Mouse (Mus musculus) embryonic facial prominence, embryonic 15.5 days (tissue): Measurements from ENCODE around the gene Dpf3. TPM values are rescaled to one million over a fixed set of nuclear protein-coding genes. Genes with fewer than 3 reads are reported as not detected.

Source experiments
- ATAC-seq: fragments of 200-750 bp; cut with Nextera tagmentation; 2 replicates; pipeline ENCODE4 v1.8.0; 2017; ENCODE audit warnings: low read depth, moderate TSS enrichment; ENCODE audit not compliant: insufficient number of reproducible peaks, low FRiP score, low TSS enrichment
- H3K27ac ChIP-seq: fragments of 300-500 bp; sonication (generic); replicated peaks from 2 replicates; pipeline ENCODE4 v1.5.1; 2015; ENCODE audit warnings: mild to moderate bottlenecking, inconsistent platforms
- H3K27me3 ChIP-seq: fragments of 300-500 bp; sonication (generic); 2 replicates; pipeline ENCODE4 v1.6.1; 2015; ENCODE audit warnings: inconsistent platforms
- H3K36me3 ChIP-seq: fragments of 300-500 bp; sonication (generic); 2 replicates; pipeline ENCODE4 v1.6.1; 2015; ENCODE audit warnings: mild to moderate bottlenecking, inconsistent platforms
- H3K4me1 ChIP-seq: fragments of 300-500 bp; sonication (generic); 2 replicates; pipeline ENCODE4 v1.6.1; 2015; ENCODE audit warnings: inconsistent platforms
- H3K4me2 ChIP-seq: fragments of 300-500 bp; sonication (generic); replicated peaks from 2 replicates; pipeline ENCODE4 v1.6.1; 2015; ENCODE audit warnings: mild to moderate bottlenecking, inconsistent platforms
- H3K4me3 ChIP-seq: fragments of 300-500 bp; sonication (generic); replicated peaks from 2 replicates; pipeline ENCODE4 v1.5.1; 2015; ENCODE audit warnings: mild to moderate bottlenecking, inconsistent platforms
- H3K9ac ChIP-seq: fragments of 300-500 bp; sonication (generic); 2 replicates; pipeline ENCODE4 v1.6.1; 2015; ENCODE audit warnings: inconsistent platforms
- H3K9me3 ChIP-seq: fragments of 300-500 bp; sonication (generic); replicated peaks from 2 replicates; pipeline ENCODE4 v1.6.1; 2016; ENCODE audit warnings: inconsistent platforms
- WGBS: fragments of 180-500 bp; shearing (Covaris S2); methylation state at CpG from one replicate; pipeline ENCODE4 v1.1.7; 2015; 5-methylcytosine and 5-hydroxymethylcytosine counted together
- polyA plus RNA-seq: library from polyadenylated mRNA; unstranded; fragments of >200 nt; fragmentation: Nextera tagmentation; extraction: Ambion mirVana; gene quantifications from 2 replicates; pipeline ENCODE4 v1.2.1, GENCODE M21; 2015

The Dpf3 gene
- polyA plus RNA-seq, 1 experiment from 2014 or later, result 4.6 TPM

DNA sequence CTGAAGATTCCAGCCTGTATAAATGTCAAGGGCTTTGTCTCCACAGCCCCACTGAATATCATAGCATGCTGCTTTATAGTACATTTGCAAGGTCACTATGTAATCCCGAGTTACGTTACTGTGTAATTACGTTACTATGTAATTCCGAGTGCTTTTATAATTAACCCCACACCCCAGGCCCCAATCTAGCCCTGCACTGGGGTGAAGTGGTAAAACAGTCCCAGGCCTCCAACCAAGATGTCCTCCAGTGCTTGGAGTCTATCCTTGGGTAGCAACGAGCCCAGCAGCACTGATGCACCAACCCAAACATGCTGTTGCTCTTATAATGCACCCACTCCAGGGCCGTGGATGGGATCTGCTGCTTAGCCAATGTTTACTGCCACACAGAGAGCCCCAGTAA, 35.5 kb upstream of the Dpf3 start:
- no peak overlapping the region for H3K4me2 ChIP-seq
- no peaks in the 10 kb centered on the region for H3K27me3 ChIP-seq
- H3K4me1 ChIP-seq, result peaks cover 17% of the 10 kb centered on the region
- H3K9me3 ChIP-seq, result no peaks in the 10 kb centered on the region
- ATAC-seq, result no peak
- H3K4me3 ChIP-seq, result no peak overlapping the region
- H3K36me3 ChIP-seq, result no peaks in the 10 kb centered on the region
- H3K27ac ChIP-seq, result no peak overlapping the region
- H3K9ac ChIP-seq, result no peak overlapping the region
- WGBS, result 71% methylated on average over 6 of the region's 6 CpGs

GRCm38 (mm10) chr12:83521083-83521482, 33.6 kb upstream of the Dpf3 start:
- Histone ChIP-seq H3K9ac (no peak overlapping the region; the same call in 1 of the 2 replicates), H3K36me3 (no peaks in the 10 kb centered on the region), H3K4me2 (peak overlapping the region; percentile 63), H3K4me3 (peak overlapping the region; percentile 72), H3K4me1 (peaks cover 16% of the 10 kb centered on the region), H3K9me3 (no peaks in the 10 kb centered on the region), H3K27ac (peak overlapping the region; percentile 76; the same call in 1 of the 2 replicates), H3K27me3 (no peaks in the 10 kb centered on the region)
- 34% methylated on average over 8 of the region's 8 CpGs for WGBS
- no peak for ATAC-seq

DNA sequence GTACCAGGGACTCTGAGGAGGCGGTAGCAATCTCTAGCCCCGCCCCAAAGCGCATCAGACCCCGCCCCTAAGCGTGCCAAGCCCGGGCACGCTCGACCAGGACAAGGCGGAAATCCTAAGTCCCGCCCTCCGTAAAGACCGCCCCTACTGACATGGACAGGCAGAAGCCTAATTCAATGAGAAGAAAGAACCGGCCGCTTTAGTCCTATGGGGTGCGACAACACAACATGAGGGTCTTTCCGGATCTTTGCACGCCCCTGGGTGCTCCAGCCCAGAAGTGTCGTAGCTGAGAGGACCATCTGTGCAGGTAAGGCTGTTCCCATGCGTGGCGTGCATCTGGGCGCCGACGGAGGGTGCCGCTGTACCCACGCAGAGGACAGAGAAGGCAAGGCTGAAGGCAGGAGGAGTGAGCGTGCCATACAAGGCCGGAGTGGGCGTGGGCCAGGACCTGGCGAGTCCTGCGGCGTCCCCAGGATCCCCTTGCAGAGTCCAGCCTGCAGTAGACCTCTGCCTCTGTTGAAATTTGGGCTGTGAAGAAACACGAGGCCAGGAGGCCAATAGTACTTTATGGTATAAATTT, 32.9 kb upstream of the Dpf3 start, which contains the start of gene Dcaf4:
Gene Dcaf4, plus strand, starts transcription at position 156 of the 580 bp plus-strand sequence.
- ATAC-seq, result peak; percentile 97
- peak within 1 kb of the TSS; percentile 63 for H3K4me2 ChIP-seq
- under 1% methylated on average over 32 of the region's 32 CpGs for WGBS

GRCm38 (mm10) chr12:83517580-83517979, 30.1 kb upstream of the Dpf3 start:
- H3K4me1 ChIP-seq, result peaks cover 24% of the 10 kb centered on the region
- H3K9ac ChIP-seq, result no peak overlapping the region
- no peak overlapping the region for H3K27ac ChIP-seq
- no peaks in the 10 kb centered on the region for H3K36me3 ChIP-seq
- 79% methylated on average over 3 of the region's 3 CpGs for WGBS
- H3K4me3 ChIP-seq, result no peak overlapping the region
- H3K27me3 ChIP-seq, result no peaks in the 10 kb centered on the region
- no peaks in the 10 kb centered on the region for H3K9me3 ChIP-seq
- no peak overlapping the region for H3K4me2 ChIP-seq
- ATAC-seq, result no peak

More for the DNA sequence above, 32.9 kb upstream of the Dpf3 start, which contains the start of gene Dcaf4:
- Histone ChIP-seq H3K4me3 (peak within 1 kb of the TSS; percentile 72), H3K27me3 (no peaks in the 10 kb centered on the region), H3K9me3 (no peaks in the 10 kb centered on the region), H3K4me1 (peaks cover 12% of the 10 kb centered on the region), H3K27ac (peak within 1 kb of the TSS; percentile 76), H3K9ac (peak within 1 kb of the TSS; percentile 44), H3K36me3 (no peaks in the 10 kb centered on the region)

GRCm38 (mm10) chr12:83514216-83514615, 26.7 kb upstream of the Dpf3 start:
- Histone ChIP-seq H3K4me1 (peaks cover 12% of the 10 kb centered on the region), H3K9ac (no peak overlapping the region), H3K36me3 (no peaks in the 10 kb centered on the region), H3K4me3 (no peak overlapping the region), H3K27ac (no peak overlapping the region), H3K9me3 (no peaks in the 10 kb centered on the region), H3K4me2 (no peak overlapping the region), H3K27me3 (no peaks in the 10 kb centered on the region)
- WGBS, result 64% methylated on average over 4 of the region's 4 CpGs
- no peak for ATAC-seq

- ATAC-seq, result no peak
- H3K4me3 ChIP-seq, result no peak overlapping the region
- H3K4me1 ChIP-seq, result peaks cover 12% of the 10 kb centered on the region
- no peaks in the 10 kb centered on the region for H3K36me3 ChIP-seq
- H3K9ac ChIP-seq, result no peak overlapping the region
- H3K4me2 ChIP-seq, result no peak overlapping the region
- no peaks in the 10 kb centered on the region for H3K27me3 ChIP-seq
- no peaks in the 10 kb centered on the region for H3K9me3 ChIP-seq
- H3K27ac ChIP-seq, result 0 out of 2 replicates have a peak overlapping the region, but pooled peaks have one; percentile 4
- WGBS, result 26% methylated on average over 5 of the region's 5 CpGs
Observed at GRCm38 (mm10) chr12:83513185-83513584, 25.7 kb upstream of the Dpf3 start.

DNA sequence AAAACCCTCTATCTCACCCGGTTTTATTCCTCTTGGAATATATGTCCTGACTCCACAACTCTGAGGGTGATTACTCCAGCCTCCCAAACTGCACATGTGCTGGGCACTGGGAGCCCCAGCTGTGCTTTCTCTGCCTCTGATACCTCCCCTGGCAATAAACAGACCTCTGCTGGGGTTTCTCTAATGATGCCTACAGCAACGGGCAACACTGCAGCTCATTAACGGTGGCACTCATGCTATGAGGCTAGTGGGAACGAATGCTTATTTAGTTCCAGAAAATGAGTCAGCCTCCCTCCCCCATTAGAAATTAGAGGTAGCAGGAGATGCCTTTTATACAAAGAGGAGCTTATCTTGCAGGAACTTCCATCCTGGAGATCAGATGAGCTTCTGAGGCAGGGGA, 25.3 kb upstream of the Dpf3 start:
- Histone ChIP-seq H3K27ac (0 out of 2 replicates have a peak overlapping the region, but pooled peaks have one; percentile 4), H3K4me1 (peaks cover 12% of the 10 kb centered on the region), H3K9ac (no peak overlapping the region), H3K4me3 (no peak overlapping the region), H3K36me3 (no peaks in the 10 kb centered on the region), H3K27me3 (no peaks in the 10 kb centered on the region), H3K4me2 (no peak overlapping the region), H3K9me3 (no peaks in the 10 kb centered on the region)
- no peak for ATAC-seq
- WGBS, result 23% methylated on average over 4 of the region's 4 CpGs

- Histone ChIP-seq H3K4me3 (no peak overlapping the region), H3K9ac (no peak overlapping the region), H3K9me3 (no peaks in the 10 kb centered on the region), H3K36me3 (no peaks in the 10 kb centered on the region), H3K27ac (no peak overlapping the region), H3K4me2 (no peak overlapping the region), H3K4me1 (peaks cover 12% of the 10 kb centered on the region), H3K27me3 (no peaks in the 10 kb centered on the region)
- no peak for ATAC-seq
- 76% methylated on average over 5 of the region's 5 CpGs for WGBS
Observed at GRCm38 (mm10) chr12:83510586-83510985, 23.1 kb upstream of the Dpf3 start.

DNA sequence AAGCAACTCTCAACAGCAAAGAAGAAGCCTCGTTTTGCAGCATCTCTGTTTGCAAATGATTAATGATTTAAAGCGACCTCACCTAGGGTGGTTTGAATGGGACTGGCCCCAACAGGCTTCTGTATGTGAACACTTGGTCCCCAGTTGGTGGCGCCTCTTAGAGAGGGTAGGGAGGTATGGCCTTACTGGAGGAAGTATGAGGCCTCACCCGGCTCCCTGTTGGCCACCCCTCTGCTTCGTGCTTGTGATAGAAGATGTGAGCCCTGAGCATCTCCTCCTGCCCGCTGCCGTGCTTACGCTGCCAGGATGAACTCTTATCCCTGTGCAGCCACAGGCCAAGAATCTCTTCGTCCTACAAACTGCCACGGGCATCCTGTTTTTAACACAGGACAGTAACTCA, 19.0 kb upstream of the Dpf3 start:
- Histone ChIP-seq H3K4me1 (no peaks in the 10 kb centered on the region), H3K36me3 (no peaks in the 10 kb centered on the region), H3K9ac (no peak overlapping the region), H3K27ac (no peak overlapping the region), H3K4me2 (no peak overlapping the region), H3K4me3 (no peak overlapping the region), H3K9me3 (no peaks in the 10 kb centered on the region), H3K27me3 (no peaks in the 10 kb centered on the region)
- WGBS, result 84% methylated on average over 10 of the region's 10 CpGs
- ATAC-seq, result no peak

- no peaks in the 10 kb centered on the region for H3K36me3 ChIP-seq
- H3K4me2 ChIP-seq, result no peak overlapping the region
- no peak overlapping the region for H3K27ac ChIP-seq
- H3K4me3 ChIP-seq, result no peak overlapping the region
- no peaks in the 10 kb centered on the region for H3K4me1 ChIP-seq
- no peaks in the 10 kb centered on the region for H3K27me3 ChIP-seq
- no peak for ATAC-seq
- no peak overlapping the region for H3K9ac ChIP-seq
- no peaks in the 10 kb centered on the region for H3K9me3 ChIP-seq
- 6% methylated on average over 9 of the region's 9 CpGs for WGBS
Observed at GRCm38 (mm10) chr12:83502190-83502589, 14.7 kb upstream of the Dpf3 start.

DNA sequence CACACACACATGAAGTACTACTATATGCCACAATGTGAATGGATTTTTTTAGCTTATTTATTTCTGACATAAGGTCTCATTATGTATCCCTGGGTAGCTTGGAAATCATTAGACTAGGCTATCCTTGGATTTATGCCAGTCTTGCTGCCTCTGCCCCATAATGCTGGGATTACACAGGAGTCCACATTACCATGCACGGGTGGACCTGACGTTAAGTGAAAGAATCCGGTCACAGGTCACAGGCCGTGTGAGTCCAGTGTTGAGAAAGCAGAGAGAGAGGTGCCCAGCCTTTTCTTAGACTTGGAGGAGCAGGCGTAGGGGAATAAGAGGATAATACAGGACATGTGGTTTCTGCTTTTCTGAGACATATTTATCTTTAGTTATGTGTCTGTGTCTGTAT, 11.7 kb upstream of the Dpf3 start:
- no peaks in the 10 kb centered on the region for H3K9me3 ChIP-seq
- ATAC-seq, result no peak
- WGBS, result 73% methylated on average over 5 of the region's 5 CpGs

DNA sequence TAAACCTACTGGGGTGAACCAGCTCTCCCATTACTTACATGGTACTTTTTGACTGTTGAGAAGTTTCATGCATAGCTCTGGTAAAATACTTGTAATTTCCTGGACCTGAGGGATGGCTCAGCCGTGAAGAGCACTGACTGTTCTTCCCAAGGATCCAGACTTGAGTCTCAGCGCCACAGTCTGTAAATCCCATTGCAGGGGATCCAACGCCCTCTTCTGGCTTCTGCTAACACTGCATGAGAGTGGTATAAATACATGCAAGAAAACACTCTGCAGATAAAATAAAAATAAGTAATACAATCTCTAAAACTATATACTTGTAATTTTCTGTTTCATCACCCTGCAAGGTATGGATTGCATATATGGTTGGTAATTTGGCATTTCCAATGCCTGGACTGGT, 10.4 kb upstream of the Dpf3 start:
- no peaks in the 10 kb centered on the region for H3K4me1 ChIP-seq
- no peaks in the 10 kb centered on the region for H3K9me3 ChIP-seq
- H3K4me2 ChIP-seq, result no peak overlapping the region
- H3K36me3 ChIP-seq, result no peaks in the 10 kb centered on the region
- H3K27ac ChIP-seq, result no peak overlapping the region
- no peak overlapping the region for H3K9ac ChIP-seq
- no peak for ATAC-seq
- H3K4me3 ChIP-seq, result no peak overlapping the region
- 80% methylated on average over 3 of the region's 3 CpGs for WGBS
- H3K27me3 ChIP-seq, result no peaks in the 10 kb centered on the region

More for the DNA sequence above, 11.7 kb upstream of the Dpf3 start:
- H3K9ac ChIP-seq, result no peak overlapping the region
- no peak overlapping the region for H3K4me2 ChIP-seq
- H3K27ac ChIP-seq, result no peak overlapping the region
- H3K4me1 ChIP-seq, result no peaks in the 10 kb centered on the region
- H3K4me3 ChIP-seq, result no peak overlapping the region
- H3K36me3 ChIP-seq, result no peaks in the 10 kb centered on the region
- H3K27me3 ChIP-seq, result no peaks in the 10 kb centered on the region
